Mouse (Mus musculus) kidney, adult 2 months (tissue): ENCODE data around the gene Evi5. TPM values are rescaled to one million over a fixed set of nuclear protein-coding genes. Genes with fewer than 3 reads are reported as not detected.
A peak's percentile ranks its signal among the peaks of the same experiment; 100 is the strongest.

Experiments
- DNase-seq: peaks from one replicate; pipeline ENCODE4 v3.0.0; 2021
- H3K27ac ChIP-seq: fragments of 200-500 bp; 2 replicates; pipeline ENCODE4 v1.5.1; 2012; ENCODE audit warnings: low read depth, low read length, control low read depth, inconsistent platforms; ENCODE audit not compliant: insufficient read depth
- H3K27me3 ChIP-seq: fragments of 200-500 bp; replicated peaks from 2 replicates; pipeline ENCODE4 v1.6.1; 2012; ENCODE audit warnings: mild to moderate bottlenecking, moderate library complexity, low read length, inconsistent platforms; ENCODE audit not compliant: control insufficient read depth, insufficient read depth
- H3K36me3 ChIP-seq: fragments of 200-500 bp; 2 replicates; pipeline ENCODE4 v1.6.1; 2012; ENCODE audit warnings: mild to moderate bottlenecking, moderate library complexity, low read length, inconsistent platforms; ENCODE audit not compliant: control insufficient read depth, insufficient read depth
- H3K4me1 ChIP-seq: fragments of 200-500 bp; 2 replicates; pipeline ENCODE4 v1.6.1; 2011; ENCODE audit warnings: low read length; ENCODE audit not compliant: control insufficient read depth, insufficient read depth
- H3K4me3 ChIP-seq: fragments of 200-500 bp; 2 replicates; pipeline ENCODE4 v1.5.1; 2011; ENCODE audit warnings: mild to moderate bottlenecking, low read depth, low read length, control low read depth; ENCODE audit not compliant: insufficient read depth
- CTCF ChIP-seq: fragments of 200-500 bp; conservative IDR thresholded peaks from 2 replicates; pipeline ENCODE4 v1.5.1; 2011; ENCODE audit warnings: low read depth, mild to moderate bottlenecking, control low read depth, low read length, moderate library complexity, mixed read lengths; ENCODE audit not compliant: insufficient read depth, insufficient read length
- POLR2A ChIP-seq: fragments of 200-500 bp; IDR thresholded peaks from one replicate; pipeline ENCODE4 v1.6.1; 2011; ENCODE audit warnings: low read depth, low read length, control low read depth
- WGBS: fragments of 180-500 bp; shearing (Covaris S2); methylation state at CpG from one replicate; pipeline ENCODE4 v1.1.7; 2018; 5-methylcytosine and 5-hydroxymethylcytosine counted together
- polyA plus RNA-seq: library from polyadenylated mRNA; depleted of rRNA; stranded (reverse); fragments of >200 nt; gene quantifications from 2 replicates; pipeline ENCODE4 v1.2.3, GENCODE M21; 2012

Gene Evi5
- polyA plus RNA-seq, 1 experiment: 39.0 TPM

GRCm38 (mm10) chr5:107840549-107841238, 34.2 kb downstream of the Evi5 start:
- 88% methylated on average over 5 of the region's 5 CpGs for WGBS
- TF ChIP-seq CTCF (no peak), POLR2A (no peak)
- Histone ChIP-seq H3K4me1 (0 out of 2 replicates have a peak, but pooled peaks cover 6% of the 10 kb centered on the region), H3K4me3 (no peak overlapping the region), H3K27ac (no peak overlapping the region), H3K27me3 (no peaks in the 10 kb centered on the region), H3K36me3 (no peaks in the 10 kb centered on the region; the same call in 1 of the 2 replicates)
- DNase-seq: no peak

- Histone ChIP-seq H3K27me3 (no peaks in the 10 kb centered on the region), H3K27ac (no peak overlapping the region), H3K4me1 (peaks cover 6% of the 10 kb centered on the region; the same call in 1 of the 2 replicates), H3K36me3 (no peaks in the 10 kb centered on the region; the same call in 1 of the 2 replicates), H3K4me3 (no peak overlapping the region)
- DNase-seq: peak; percentile 27
- WGBS: 32% methylated on average over 3 of the region's 3 CpGs
- TF ChIP-seq POLR2A (no peak), CTCF (no peak)
Observed at GRCm38 (mm10) chr5:107838891-107839644, 35.8 kb downstream of the Evi5 start.

GRCm38 (mm10) chr5:107834287-107834686, 40.6 kb downstream of the Evi5 start:
- H3K4me3 ChIP-seq: no peak overlapping the region
- no peaks in the 10 kb centered on the region for H3K36me3 ChIP-seq
- H3K4me1 ChIP-seq: peaks cover 3% of the 10 kb centered on the region; the same call in 1 of the 2 replicates
- H3K27me3 ChIP-seq: no peaks in the 10 kb centered on the region
- WGBS: 66% methylated on average over 1 of the region's 1 CpGs
- DNase-seq: no peak
- TF ChIP-seq POLR2A (no peak), CTCF (no peak)
- no peak overlapping the region; the same call in 1 of the 2 replicates for H3K27ac ChIP-seq

- no peak for TF ChIP-seq CTCF
- TF ChIP-seq POLR2A: no peak
- Histone ChIP-seq H3K4me3 (no peak overlapping the region), H3K27ac (no peak overlapping the region), H3K36me3 (no peaks in the 10 kb centered on the region), H3K4me1 (no peaks in the 10 kb centered on the region; the same call in 1 of the 2 replicates), H3K27me3 (no peaks in the 10 kb centered on the region)
- DNase-seq: no peak
- 82% methylated on average over 3 of the region's 3 CpGs for WGBS
Observed at GRCm38 (mm10) chr5:107831351-107831750, 43.6 kb downstream of the Evi5 start.

DNA sequence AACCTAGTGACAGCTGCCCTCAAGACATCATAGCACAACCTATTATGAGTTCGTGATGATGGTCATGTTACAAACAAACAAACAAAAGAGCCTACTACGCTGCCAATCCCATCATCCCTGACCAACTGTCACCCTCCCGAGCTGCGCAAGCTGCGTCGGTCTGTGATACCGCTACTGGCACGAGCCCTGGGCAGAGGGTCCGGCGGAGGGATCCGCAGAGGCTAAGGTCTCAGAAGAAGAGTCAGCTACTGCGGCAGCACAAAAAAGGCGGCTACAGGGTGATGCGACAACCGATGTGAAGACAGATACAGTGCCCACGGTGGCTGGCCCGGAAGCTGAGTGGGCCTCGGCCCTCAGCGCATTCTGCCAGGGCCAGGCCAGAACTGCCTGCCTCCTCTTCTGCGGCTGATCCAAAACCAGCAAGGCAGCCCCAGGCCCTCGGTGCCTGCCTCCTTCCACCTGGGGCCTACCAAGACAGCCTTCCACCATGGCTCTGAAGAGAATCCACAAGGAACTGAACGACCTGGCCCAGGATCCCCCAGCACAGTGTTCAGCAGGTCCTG, 44.8 kb downstream of the Evi5 start, which contains the start of gene Ube2d2b:
Gene Ube2d2b, plus strand, starts transcription at position 102 of the 563 bp plus-strand sequence.
- Histone ChIP-seq H3K27me3 (no peaks in the 10 kb centered on the region), H3K4me3 (no peak within 1 kb of the TSS), H3K27ac (no peak within 1 kb of the TSS), H3K4me1 (no peaks in the 10 kb centered on the region; the same call in 1 of the 2 replicates), H3K36me3 (no peaks in the 10 kb centered on the region)
- no peak for DNase-seq
- 96% methylated on average over 22 of the region's 22 CpGs for WGBS
- TF ChIP-seq CTCF: no peak
- TF ChIP-seq POLR2A: no peak

DNA sequence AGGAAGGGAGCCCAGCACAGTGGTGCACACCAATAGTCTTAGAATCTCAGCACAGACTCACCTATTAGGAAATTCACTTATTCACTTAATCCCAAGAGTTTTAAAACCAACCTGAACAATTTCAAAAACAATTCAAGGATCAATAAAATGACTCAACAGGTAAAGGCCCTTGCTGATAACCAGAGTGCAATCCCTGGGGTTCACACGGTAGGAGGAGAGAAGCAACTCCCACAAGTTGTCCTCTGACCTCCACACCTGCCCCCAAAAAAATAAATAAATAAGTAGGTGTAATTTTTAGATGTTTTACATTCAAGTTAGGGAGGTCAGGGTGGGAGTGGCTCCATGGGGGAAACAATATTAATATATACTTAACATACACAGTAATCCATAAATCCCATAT, 52.4 kb downstream of the Evi5 start:
- no peak overlapping the region for H3K27ac ChIP-seq
- H3K4me3 ChIP-seq: no peak overlapping the region
- H3K4me1 ChIP-seq: no peaks in the 10 kb centered on the region
- H3K36me3 ChIP-seq: no peaks in the 10 kb centered on the region; the same call in 1 of the 2 replicates
- TF ChIP-seq CTCF (no peak), POLR2A (no peak)
- DNase-seq: no peak
- 62% methylated on average over 1 of the region's 1 CpGs for WGBS
- no peaks in the 10 kb centered on the region for H3K27me3 ChIP-seq
